Mouse (Mus musculus): ENCODE results near the gene Tmc3.

DNA sequence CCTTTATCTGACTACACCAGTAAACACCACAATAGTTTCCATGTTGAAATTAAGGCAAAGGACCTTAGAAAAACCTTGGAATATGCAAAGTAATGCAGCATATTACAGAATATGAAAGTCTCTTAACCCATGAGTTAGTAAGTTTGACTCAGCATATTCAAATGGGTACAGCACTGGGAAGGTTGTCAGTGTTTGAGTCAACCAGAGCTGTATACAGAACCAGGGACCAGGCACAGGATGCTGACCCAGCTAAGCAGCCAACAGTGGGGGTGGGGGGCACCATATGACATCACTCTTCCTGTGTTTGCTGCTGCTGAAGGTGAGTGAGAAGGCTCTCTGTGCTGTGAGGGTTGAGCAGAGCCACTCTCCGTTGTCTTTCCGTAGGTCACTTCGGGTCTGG is 12.3 kb downstream of the Tmc3 start:
- TF ChIP-seq MYC (IDR thresholded peaks at IDR 0.05; ENCODE audit: low read depth, low read length) (no peak), ZC3H11A (IDR thresholded peaks at IDR 0.05; ENCODE audit: low read depth, low read length) (no peak), RAD21 (IDR thresholded peaks at IDR 0.05; ENCODE audit: low read depth, low read length) (no peak), POLR2A (IDR thresholded peaks at IDR 0.05; ENCODE audit: control insufficient read depth in 1 of 2, insufficient read depth in 1 of 2, low read depth in 1 of 2, low read length in 2 of 2, poor library complexity in 1 of 2) (no peak), MAX (IDR thresholded peaks at IDR 0.05; ENCODE audit: low read length) (no peak)

Data from MEL (cell line).